ENCODE assay signal across 11 mouse cellular contexts in genomic region chr8:95396752-95397151, GRCm38 (mm10). TPM values are rescaled to one million over a fixed set of nuclear protein-coding genes. Genes with fewer than 3 reads are reported as not detected.
DNase-seq lines count a peak whose midpoint lies in the region; ATAC-seq and TF ChIP-seq lines count a peak whose summit lies in the region.
"Had no signal": no experiment of that assay in that cellular context is flagged by ENCODE, and none has a peak within 500 bp of the region (broad histone marks: within the 10 kb centered on the region; RNA-seq: fewer than 3 reads in every experiment).

No protein-coding gene starts in this region.

- no peaks in the 10 kb centered on the region for H3K27me3 ChIP-seq in hindbrain, embryonic 13.5 days
- H3K27me3 ChIP-seq in hindbrain, embryonic 11.5 days (ENCODE audit: control insufficient read depth, insufficient read depth, low read length) = no peaks in the 10 kb centered on the region
- no peaks in the 10 kb centered on the region for H3K27me3 ChIP-seq in E14TG2a.4 (ENCODE audit: insufficient read depth, low read length)
- no peaks in the 10 kb centered on the region for H3K27me3 ChIP-seq in limb, embryonic 10.5 days (ENCODE audit: low read depth, poor library complexity, severe bottlenecking)
- H3K27me3 ChIP-seq: hindbrain, embryonic 12.5 days had no signal

- no peaks in the 10 kb centered on the region for H3K36me3 ChIP-seq in hindbrain, embryonic 13.5 days
- H3K36me3 ChIP-seq in hindbrain, embryonic 11.5 days (ENCODE audit: control insufficient read depth, insufficient read depth, low read length) = no peaks in the 10 kb centered on the region
- no peaks in the 10 kb centered on the region for H3K36me3 ChIP-seq in E14TG2a.4 (ENCODE audit: insufficient read depth, low read length)
- H3K36me3 ChIP-seq in limb, embryonic 10.5 days = no peaks in the 10 kb centered on the region
- H3K36me3 ChIP-seq: hindbrain, embryonic 12.5 days had no signal

- no peak for DNase-seq in hindbrain, embryonic 11.5 days (ENCODE audit: low spot score)
- DNase-seq in limb, embryonic 10.5 days (ENCODE audit: low spot score) = no peak
- no peak for DNase-seq in cerebellum, postnatal 36 days
- DNase-seq in ovary, postnatal 36 days (ENCODE audit: low spot score) = no peak
- DNase-seq: forebrain, postnatal 0 days; lung, postnatal 36 days; thymus, postnatal 36 days had no signal

- no peak overlapping the region for H3K4me3 ChIP-seq in hindbrain, embryonic 13.5 days
- no peak overlapping the region for H3K4me3 ChIP-seq in hindbrain, embryonic 11.5 days (ENCODE audit: low read depth, low read length)
- peak overlapping the region; percentile 10; the same call in 1 of the 2 replicates for H3K4me3 ChIP-seq in E14TG2a.4 (replicated peaks; ENCODE audit: low read length)
- H3K4me3 ChIP-seq in limb, embryonic 10.5 days = no peak overlapping the region
- H3K4me3 ChIP-seq: hindbrain, embryonic 12.5 days had no signal

- TF ChIP-seq CTCF in E14TG2a.4 (conservative IDR thresholded peaks at IDR 0.05; ENCODE audit: low read length) = no peak

- no peak overlapping the region for H3K4me2 ChIP-seq in hindbrain, embryonic 13.5 days
- H3K4me2 ChIP-seq in hindbrain, embryonic 11.5 days (replicated peaks; ENCODE audit: low read depth, low read length) = no peak overlapping the region
- H3K4me2 ChIP-seq: hindbrain, embryonic 12.5 days had no signal

- peak overlapping the region; percentile 50 for H3K27ac ChIP-seq in hindbrain, embryonic 13.5 days
- H3K27ac ChIP-seq in hindbrain, embryonic 11.5 days (ENCODE audit: low read depth, low read length) = no peak overlapping the region
- peak overlapping the region; percentile 27; the same call in 1 of the 2 replicates for H3K27ac ChIP-seq in limb, embryonic 10.5 days
- H3K27ac ChIP-seq: hindbrain, embryonic 12.5 days had no signal

- no peak for ATAC-seq in hindbrain, embryonic 13.5 days (ENCODE audit: low FRiP score)
- no peak; the same call in 1 of the 2 replicates for ATAC-seq in hindbrain, embryonic 11.5 days (ENCODE audit: low FRiP score)
- ATAC-seq in common myeloid progenitor, adult 5-6 weeks (replicated peaks; ENCODE audit: low read depth, poor library complexity, severe bottlenecking) = peak; percentile 20; the same call in 1 of the 2 replicates

- WGBS in hindbrain, embryonic 13.5 days = 71% methylated on average over 11 of the region's 11 CpGs
- WGBS in hindbrain, embryonic 11.5 days = 56% methylated on average over 11 of the region's 11 CpGs
- WGBS in limb, embryonic 10.5 days = 50% methylated on average over 11 of the region's 11 CpGs

- H3K9ac ChIP-seq in hindbrain, embryonic 13.5 days = no peak overlapping the region
- no peak overlapping the region for H3K9ac ChIP-seq in hindbrain, embryonic 11.5 days (ENCODE audit: low read depth, low read length)
- H3K9ac ChIP-seq: forebrain, postnatal 0 days; hindbrain, embryonic 12.5 days had no signal

- no peaks in the 10 kb centered on the region for H3K9me3 ChIP-seq in hindbrain, embryonic 13.5 days
- no peaks in the 10 kb centered on the region for H3K9me3 ChIP-seq in hindbrain, embryonic 11.5 days (ENCODE audit: control insufficient read depth, low read length)
- no peaks in the 10 kb centered on the region for H3K9me3 ChIP-seq in E14TG2a.4 (ENCODE audit: low read length)
- H3K9me3 ChIP-seq in limb, embryonic 10.5 days (replicated peaks) = no peaks in the 10 kb centered on the region
- H3K9me3 ChIP-seq: hindbrain, embryonic 12.5 days had no signal

- H3K4me1 ChIP-seq in hindbrain, embryonic 13.5 days (replicated peaks) = peaks cover 25% of the 10 kb centered on the region
- H3K4me1 ChIP-seq in hindbrain, embryonic 11.5 days (replicated peaks; ENCODE audit: control insufficient read depth, insufficient read depth, low read length) = 0 out of 2 replicates have a peak, but pooled peaks cover 3% of the 10 kb centered on the region
- H3K4me1 ChIP-seq in E14TG2a.4 (replicated peaks; ENCODE audit: low read depth, low read length) = peaks cover 37% of the 10 kb centered on the region
- H3K4me1 ChIP-seq in limb, embryonic 10.5 days = peaks cover 29% of the 10 kb centered on the region

RNA-seq across cellular contexts. Expression of gene Cfap20, which starts 37.9 kb away (rescaled TPM):
- 134 TPM in 2 replicates for polyA plus RNA-seq in hindbrain, embryonic 13.5 days (2015; fragmentation: Nextera tagmentation; extraction: Ambion mirVana)
- polyA plus RNA-seq in hindbrain, embryonic 11.5 days (2014; fragmentation: Nextera tagmentation; extraction: Ambion mirVana) = 141 and 145 TPM in 2 replicates
- 76.7 and 79.5 TPM in 2 replicates for total RNA-seq in common myeloid progenitor, adult 5-6 weeks (2017)
- polyA plus RNA-seq in limb, embryonic 10.5 days (2016; fragmentation: Nextera tagmentation; extraction: Ambion mirVana) = 134 and 143 TPM in 2 replicates

RNA-seq across cellular contexts. Expression of gene Mmp15, which starts 44.7 kb away (rescaled TPM):
- 17.4 and 18.4 TPM in 2 replicates for polyA plus RNA-seq in hindbrain, embryonic 13.5 days (2015; fragmentation: Nextera tagmentation; extraction: Ambion mirVana)
- 13.0 and 15.7 TPM in 2 replicates for polyA plus RNA-seq in hindbrain, embryonic 11.5 days (2014; fragmentation: Nextera tagmentation; extraction: Ambion mirVana)
- 0.05 and 0.55 TPM in 2 replicates for total RNA-seq in common myeloid progenitor, adult 5-6 weeks (2017)
- polyA plus RNA-seq in limb, embryonic 10.5 days (2016; fragmentation: Nextera tagmentation; extraction: Ambion mirVana) = 9.5 and 10.3 TPM in 2 replicates
